Mouse (Mus musculus) heart, adult 18-20 months (tissue): ENCODE data around the gene Gm5152. TPM values are rescaled to one million over a fixed set of nuclear protein-coding genes. Genes with fewer than 3 reads are reported as not detected.
"Not testable (repeated sequence)": the region's sequence is repeated elsewhere in the genome, so short reads cannot be mapped to it uniquely, and the experiment has no call there.

Experiments
- DNase-seq, 2 experiments: peaks; one replicate each; pipeline ENCODE4 v3.0.0; 2021 to 2022; ENCODE audit warnings: mixed read lengths in 1 of 2
- long read RNA-seq, 2 experiments: library from polyadenylated mRNA; stranded (forward); transcript quantifications; one replicate each; pipeline ENCODE4 v2.0.0; 2021
- total RNA-seq, 2 experiments: library from RNA; stranded (reverse); gene quantifications; 2 replicates each; pipeline ENCODE4 v1.2.3; 2021

Gm5152 gene
- total RNA-seq: not detected
- long read RNA-seq, experiment 1: 0 reads
- long read RNA-seq, experiment 2: 0 reads

GRCm38 (mm10) chr5:10246426-10246825, at the start of gene Gm5152:
Gene Gm5152, minus strand, starts transcription at chr5:10246526.
- not testable (repeated sequence) for DNase-seq

GRCm38 (mm10) chr5:10254768-10255167, 8.4 kb upstream of the Gm5152 start:
- DNase-seq: not testable (repeated sequence)

DNA sequence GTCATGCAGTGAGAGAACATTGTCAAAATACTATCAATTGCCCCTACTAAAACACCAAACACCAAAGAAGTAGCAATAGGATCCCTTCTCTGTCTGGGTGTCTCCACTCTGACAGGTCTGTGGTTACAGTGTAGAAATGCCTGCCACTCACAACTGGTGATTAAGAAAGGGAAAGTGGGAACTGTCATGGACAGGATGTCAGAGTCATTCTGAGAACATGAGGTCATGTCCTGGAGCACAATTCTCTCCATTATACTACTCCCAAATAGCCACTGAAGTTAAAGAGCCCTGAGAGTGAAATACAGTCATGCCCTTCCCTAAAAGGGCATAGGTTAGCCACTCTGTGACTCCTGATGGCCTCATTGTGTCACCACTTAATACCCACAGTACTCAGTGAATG, 556 bp downstream of the Gm5152 start:
- not testable (repeated sequence) for DNase-seq

DNA sequence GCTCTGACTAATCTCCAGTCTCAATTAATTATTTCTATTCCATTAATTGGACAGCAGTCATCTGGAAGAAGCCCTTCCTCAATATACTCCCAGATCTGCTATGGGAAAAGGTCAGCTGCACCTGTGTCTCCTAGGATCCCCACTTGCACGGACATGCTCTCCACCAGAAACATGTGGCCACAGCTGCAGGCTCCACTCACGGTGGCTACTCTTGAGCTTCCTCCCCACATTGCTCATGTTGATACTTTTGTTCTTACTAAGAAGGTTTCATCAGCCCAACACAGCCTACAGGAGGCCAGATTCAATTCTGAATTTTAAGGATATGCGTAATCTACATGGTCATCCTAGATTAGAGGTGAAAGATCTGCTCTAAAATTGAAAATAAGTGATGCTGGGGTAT, 5.9 kb downstream of the Gm5152 start:
- DNase-seq: not testable (repeated sequence)

- DNase-seq: no peak
These were observed 26.0 kb downstream of the Gm5152 start for GRCm38 (mm10) chr5:10220317-10220716.

DNA sequence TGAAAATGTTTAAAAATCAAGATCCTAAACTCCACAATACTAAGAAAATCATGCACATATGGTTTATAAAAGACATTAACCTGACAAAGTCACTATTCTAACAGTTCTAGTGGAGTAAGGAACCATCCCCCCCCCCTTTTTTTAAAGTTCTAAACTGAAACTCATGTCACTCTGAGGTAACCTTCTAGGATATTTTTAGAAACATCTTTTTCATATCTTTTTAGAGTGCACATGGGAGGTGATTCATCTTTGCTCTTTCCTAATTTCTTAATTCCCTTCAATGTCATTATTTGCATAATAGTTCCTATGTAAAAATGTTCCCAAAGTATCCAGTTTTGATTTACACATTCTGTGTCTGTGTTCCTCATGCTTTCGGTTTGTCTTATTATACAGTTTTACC, 43.3 kb downstream of the Gm5152 start:
- no peak for DNase-seq

DNA sequence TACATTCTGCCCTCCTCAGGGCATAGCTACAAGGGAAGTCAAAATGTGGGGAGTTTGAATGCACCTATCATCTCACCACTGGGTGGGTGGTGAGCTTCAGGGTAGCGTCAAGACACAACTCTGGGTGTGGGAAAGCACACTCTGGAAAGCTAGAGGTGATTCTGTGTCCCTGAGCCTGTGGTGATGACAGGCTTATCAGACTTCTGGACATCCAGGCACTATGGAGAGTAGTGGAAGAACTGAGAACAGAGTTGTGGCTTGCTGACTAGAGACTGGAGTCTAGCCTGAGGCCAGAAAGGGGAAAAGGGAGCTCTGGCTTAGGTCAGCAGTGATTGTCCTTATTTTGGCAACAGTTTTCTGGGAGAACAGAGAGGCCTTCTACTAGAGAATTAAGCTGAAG, 49.4 kb downstream of the Gm5152 start:
- DNase-seq: peak in 1 of 2 experiments; percentile 8
